Mouse (Mus musculus) right cerebral cortex, adult 2 months (tissue): ENCODE data around the gene Tdrd7.

Source experiments
- DNase-seq, 2 experiments: peaks; one replicate each; pipeline ENCODE4 v3.0.0; 2021 to 2022; ENCODE audit warnings: low spot score in 2 of 2

Tdrd7 gene

DNA sequence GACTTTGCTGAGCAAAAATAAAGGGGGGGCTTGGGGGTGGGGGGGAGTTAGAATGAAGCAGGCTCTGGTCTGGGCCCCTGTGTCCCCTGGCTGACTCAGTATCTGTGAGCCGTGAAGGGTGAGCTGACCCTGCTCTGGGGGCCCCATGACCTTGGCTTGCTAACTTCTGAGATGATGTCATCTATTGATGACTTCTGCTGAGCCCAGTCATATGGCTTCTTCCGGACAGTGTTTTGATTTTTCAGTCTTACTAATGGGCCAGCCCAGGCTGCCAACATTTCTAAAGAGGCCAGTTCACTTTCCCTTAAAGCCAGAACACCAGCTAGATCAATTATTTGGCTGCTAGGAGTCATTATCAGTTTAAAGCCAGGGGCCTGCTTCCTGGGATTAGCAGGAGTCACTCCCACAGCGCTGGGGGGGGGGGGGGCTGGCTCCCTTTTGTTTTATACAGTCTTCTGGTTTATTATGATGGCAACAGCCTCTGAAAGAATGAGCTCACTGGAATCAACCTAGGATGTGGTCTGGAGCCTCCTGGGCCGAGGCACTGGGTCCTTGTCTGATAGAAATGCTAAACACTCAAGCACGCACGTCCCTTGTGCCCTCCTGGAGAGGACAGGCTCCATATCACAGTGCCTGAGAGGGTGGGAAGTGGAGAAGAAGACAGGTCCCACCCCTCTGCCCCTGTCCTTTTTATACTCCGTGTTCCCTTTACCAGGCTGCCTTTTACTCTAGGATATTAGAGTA is 76.8 kb downstream of the Tdrd7 start:
- DNase-seq = no peak

DNA sequence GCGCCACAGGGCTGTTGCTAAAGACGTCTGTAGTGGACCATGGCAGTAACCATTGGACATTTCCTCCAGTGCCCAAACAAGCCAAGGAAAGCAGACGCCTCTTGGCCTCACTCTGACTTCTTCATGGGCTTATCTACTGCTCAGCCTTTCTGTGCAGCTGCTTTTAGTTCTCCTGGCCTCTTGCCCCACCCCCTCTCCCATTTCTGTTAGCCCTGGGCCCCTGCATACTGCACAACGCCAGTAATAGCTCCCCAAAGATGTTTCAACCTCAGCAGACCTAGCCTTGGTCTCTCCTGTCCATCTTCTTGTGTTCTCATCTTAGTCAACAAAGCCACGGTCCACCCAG is 77.3 kb downstream of the Tdrd7 start:
- DNase-seq = no peak

DNA sequence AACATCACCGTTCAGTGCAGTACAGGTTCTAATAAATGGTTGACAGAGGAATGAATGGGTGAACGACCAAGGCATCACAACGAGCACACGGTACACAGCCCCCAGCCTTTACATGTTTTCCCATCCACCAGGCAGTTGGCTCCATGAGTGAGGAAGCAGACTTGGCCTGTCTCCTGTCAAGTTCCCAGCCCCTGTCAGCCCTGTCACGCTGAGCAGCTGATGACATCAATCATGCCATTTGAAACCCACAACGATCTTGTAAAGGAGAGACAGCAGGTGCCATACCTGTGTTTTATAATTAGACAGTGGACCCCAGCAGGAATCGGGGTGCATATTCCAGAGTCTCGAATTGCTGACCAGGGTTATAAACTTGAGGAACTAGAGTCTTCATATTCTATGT is 78.2 kb downstream of the Tdrd7 start:
- no peak for DNase-seq

DNA sequence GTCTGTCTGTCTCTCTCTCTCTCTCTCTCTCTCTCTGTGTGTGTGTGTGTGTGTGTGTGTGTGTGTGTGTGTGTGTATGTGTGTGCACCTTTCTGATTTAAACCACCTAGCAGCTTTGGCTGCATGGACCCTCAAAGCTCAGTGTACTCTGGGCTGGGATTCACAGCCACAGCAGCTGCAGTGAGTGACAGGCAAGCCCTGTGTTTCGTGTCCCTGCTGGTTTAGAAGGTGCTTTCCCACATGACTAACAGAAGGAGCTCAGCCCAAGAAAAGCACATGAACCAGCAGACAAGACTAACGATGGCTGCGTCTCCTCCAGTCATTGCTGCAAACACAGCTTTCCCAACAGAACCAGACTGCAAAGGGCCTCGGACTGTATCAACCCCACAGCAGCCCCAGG is 82.8 kb downstream of the Tdrd7 start:
- no peak for DNase-seq

DNA sequence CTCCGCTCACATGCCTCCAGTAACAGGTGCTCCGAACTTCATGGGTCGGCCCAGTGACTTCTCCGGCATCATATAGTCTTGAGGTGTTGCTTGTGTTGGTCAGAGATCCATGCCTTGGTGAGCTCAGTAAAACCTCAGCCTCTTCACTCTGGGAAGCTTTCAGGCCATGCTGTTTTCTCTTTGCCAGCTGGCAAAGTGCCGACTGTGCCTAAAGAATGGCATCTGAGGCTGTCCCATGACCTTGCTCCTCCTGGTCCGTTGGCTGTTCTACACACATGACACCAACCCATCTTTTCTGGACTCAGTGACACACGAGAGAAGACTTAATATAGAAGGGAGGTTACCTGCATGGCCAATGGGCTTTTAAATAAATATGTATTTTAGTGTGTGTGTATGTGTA is 83.3 kb downstream of the Tdrd7 start:
- no peak for DNase-seq

DNA sequence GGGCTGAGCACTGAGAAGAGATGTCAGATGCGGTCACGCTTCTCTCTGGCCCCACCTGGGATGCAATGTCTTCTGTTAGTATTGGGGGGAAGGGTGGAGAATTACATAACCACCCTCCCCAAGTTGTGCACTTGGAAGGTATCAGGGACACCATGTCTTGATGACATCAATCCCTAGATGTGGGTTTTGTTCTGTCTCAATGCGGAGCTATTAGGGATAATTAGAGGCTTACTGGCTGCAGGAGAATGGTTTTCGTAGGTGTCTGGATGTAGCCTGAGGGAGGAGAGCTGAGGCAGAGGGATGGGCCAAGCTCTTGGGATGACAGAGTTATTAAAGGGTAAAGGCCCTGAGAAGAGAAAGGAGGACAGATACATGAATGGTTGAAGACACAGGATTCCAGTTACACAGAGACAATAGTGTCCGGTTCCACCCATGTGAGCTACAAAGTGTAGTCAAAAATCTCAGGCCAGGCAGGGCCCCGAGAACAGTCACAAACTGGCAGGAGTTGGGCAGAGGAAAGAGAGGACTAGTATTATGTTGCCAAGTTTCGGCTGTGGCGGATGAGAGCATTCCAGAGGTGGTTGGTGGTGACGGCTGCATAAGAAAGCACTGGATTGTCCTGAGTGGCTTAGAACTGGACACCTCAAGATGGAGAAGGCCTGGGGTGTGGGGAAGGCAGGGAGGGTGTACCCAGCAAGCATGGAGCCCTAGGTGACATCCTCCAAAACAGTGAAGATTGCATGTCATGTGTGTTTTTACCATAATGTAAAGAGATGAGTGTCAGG is 88.4 kb downstream of the Tdrd7 start:
- no peak for DNase-seq

DNA sequence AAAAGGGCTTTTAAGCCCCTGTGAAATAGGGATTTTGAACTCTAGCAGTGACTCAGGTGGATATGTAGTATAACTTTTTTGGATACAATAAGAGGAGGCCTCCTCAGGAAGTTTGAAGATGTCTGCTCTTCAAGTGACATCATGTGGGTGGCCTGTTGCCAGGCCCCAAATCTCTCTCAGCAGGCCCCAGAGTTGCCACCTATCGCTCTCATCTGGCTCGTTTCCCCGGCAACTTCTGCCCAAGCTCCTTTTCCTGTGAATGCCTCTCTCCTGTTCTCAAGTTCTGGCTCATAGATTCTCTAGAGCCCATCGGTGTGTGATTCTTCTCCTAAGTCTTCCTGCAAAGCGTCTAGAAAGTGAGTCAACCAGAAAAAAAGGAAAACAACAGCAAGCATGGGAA is 91.0 kb downstream of the Tdrd7 start:
- peak in 1 of 2 experiments; percentile 47 for DNase-seq

DNA sequence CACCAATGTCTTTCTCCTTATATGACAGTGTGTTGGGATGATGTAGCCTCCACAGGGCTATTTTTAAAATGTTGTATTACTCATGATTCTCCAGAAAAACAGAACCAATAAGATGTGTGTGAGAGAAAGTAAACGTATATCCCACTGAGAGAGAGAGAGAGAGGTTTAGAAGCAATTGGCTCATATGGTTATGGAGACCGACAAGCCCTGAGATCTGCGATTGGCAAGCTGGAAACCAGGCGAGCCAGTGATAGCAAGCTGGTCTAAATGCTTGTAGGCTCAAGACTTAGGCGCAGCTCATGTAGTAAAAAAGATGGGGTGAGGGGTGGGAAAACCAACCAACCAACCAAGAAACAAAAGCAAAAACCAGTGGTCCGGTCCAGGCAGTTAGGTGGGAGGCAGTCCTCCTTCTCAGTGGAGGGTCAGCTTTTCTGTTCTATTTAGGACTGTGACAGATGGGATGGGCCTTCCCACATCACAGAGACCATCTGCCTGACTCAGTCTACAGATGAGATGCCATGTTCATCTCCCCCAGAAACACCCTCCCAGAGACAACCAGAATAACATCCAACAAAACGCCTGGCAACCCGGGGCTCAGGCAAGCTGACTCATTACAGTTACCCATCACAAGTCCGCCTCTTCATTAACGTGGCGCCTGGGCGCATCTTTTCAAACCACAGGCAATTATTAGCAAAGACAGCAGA is 96.3 kb downstream of the Tdrd7 start:
- peak; percentile 90 to 91 for DNase-seq

DNA sequence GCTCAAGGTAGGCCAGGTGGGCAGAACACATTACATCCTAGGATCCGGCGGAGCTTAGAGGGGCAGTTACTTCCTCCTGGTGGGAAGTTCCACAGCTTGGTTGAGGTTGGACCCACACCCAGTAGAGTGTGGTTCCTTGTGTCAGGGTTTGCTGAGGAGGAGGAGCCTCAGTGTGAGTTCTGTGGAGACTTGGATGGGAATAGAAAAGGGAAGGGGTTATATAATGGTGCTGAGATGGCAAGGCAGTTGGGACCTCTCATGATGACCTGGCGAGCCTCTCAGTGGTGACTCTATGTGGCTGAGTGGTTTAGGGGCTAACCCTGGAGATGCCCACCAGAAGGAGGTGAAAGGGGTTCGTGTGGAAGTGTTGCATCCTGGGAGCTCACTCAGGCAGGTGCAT is 98.7 kb downstream of the Tdrd7 start:
- DNase-seq = no peak

DNA sequence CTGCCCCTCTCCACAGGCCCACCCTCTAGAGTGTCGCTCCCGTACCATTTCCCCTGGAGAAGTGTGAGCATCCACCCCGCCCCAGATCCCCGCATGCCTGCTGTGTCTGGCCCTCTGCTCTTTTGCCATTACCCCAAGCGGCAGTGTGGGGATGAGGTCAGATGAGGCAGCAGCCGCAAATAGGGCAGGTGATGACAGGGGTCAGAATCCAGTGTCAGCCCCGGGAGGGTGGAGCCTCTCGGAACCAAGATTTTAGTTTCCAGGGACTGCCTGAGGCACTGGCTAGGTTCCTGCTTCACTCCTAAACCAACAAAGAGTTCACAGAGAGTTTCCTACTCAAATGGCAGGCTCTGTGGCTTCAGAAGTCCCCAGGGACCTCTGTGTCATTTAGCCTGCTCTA is 99.1 kb downstream of the Tdrd7 start:
- DNase-seq = no peak

DNA sequence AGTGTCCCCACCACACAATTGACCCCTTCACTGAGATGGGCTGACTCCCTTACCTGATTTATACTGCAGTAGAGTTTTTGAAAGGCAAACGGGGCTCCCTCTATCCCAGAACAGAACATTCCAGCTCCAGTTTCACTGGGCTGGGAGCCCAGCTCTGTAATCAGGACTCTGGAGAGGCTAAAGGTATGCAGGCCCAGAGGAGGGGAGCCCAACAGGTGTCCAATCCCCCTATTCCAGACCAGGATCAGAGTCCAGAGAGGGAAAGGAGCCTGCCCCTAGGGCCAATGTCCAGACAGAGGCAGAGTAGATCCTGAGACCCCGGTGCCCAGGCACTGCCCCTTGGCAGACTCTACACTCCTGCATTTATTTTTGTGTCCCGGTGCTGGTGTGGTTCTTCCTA is 99.8 kb downstream of the Tdrd7 start:
- DNase-seq = no peak

DNA sequence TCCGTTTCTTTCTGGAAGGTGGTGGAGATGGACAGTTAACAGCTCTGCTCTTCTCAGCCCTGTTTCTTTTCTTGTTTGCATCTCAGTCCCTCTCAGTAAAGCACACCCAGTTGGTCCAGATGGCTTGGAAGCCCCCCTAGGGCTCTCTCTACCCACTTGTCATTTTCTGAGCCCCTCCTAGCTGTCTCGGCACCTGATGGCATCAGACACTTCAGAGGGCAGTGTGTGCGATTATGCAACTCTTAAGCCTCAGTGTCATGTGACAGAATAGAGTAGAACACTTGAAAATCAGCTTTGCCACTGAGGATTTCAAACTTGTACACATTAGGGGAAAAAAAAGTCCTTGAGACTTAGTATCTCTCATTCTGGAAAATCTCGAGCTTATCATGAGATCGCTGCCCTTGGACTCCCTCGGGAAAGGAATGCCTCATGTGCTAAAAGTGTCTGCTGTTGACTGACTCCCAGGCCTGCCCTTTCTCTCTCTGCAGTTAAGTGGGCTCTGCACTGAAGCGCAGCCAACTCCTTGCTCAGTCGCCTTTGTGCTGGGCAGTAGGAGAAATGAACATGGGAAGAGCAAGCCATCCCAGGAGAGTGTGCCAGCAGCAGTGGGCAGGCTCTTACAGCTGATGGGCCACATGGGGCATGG is 100.7 kb downstream of the Tdrd7 start:
- no peak for DNase-seq

DNA sequence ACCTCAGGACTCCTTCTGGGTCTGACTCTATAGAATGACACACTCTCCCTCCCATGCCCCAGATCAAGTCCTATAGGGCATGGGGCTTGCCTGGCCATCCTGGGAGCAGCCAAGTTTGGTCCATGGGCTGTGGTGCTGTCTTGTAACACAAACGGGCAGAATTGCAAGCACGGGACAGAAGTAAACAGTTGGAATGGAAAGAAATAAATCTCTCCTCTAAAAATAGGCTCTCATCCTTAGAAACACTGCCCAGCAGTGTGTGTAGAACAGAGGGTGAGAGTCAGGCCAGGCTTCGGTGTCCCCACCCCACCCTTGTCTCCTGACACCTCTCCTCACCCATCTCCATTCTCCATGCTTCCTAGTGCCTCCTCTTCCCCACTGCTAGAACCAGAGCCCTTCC is 102.9 kb downstream of the Tdrd7 start:
- DNase-seq = no peak

DNA sequence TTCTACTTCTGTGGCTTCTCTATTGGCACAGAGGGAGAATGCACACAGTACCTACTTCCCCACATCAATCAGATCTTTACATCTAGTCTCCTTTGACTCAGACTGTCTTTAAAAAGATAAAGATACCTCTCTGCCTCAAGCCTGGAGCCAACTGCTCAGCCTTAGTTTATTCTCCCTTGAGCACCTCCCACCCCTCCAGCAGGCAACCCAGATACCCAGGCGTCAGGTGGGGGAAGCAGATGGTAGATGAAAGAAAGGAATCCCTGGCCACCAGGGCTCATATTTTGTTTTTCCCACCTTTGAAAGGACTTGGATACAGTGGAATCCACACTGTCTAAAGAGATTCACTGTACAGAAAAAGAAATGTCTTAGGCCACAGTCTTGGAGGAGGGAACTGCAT is 103.4 kb downstream of the Tdrd7 start:
- peak; percentile 55 to 61 for DNase-seq

DNA sequence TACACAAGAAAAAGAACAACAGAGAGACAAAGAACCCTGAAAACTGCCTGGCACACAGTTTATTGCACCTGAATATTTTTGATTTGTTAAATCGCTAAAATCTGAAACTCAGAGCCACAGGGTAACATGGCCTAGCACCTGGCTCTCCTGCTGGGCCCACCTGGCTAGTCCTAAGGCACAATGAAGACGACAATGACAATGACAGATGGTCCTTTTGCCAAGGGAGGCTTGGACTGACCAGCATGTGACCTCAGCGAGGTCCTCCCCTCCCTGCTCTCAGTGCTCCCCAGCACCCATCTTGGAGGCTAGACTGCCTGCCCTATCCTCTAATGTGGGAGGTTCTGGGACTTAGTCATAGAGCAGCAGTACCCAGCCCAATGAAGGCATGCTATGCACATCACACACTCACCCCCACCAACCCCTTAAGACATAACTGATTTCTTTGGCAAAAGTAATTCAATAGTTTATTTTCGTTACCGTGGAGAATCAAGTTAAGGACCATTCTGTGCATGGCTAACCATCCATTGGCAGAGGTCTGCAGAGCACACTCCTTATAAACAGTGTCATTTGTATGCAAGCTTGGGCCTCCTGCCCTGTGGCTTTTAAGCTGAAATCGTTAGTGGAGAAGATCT is 104.8 kb downstream of the Tdrd7 start:
- no peak for DNase-seq

DNA sequence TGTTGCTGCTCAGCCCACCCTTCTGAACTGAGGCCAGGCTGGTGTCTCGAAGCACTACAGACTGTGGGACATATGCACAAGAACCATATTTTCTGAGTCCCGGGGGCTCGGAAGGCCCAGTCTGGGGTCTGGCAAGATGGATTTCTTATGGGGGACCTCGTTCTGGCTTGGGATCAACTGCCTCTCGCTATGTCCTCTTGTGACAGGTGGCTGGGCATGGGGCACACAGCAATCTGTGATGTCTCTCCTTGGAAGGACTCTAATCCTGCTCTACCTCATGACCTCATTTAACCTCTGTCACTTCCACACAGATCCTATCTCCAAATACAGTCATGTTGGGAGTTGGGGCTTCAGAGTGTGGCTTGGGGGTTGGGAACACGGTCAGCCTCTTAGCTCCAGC is 107.5 kb downstream of the Tdrd7 start:
- no peak for DNase-seq

DNA sequence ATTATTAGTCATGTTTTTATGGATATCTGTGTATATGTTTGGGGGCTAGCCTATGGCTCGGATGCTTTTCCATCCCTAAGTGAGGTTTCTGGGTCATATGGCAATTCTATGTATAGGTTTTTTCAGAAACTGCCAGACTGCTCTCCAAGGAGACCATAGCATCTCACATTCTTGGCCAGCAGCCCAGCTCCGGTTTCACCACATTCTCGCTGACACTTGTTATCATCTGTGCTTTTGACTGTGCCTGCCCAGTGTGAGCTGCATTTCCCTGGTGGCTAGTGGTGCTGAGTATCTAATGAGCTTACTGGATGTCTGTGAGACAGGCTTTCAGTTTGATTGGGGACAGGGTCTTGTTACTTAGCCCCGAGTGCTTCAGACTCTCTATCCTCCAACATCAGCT is 108.6 kb downstream of the Tdrd7 start:
- peak; percentile 68 to 70 for DNase-seq

DNA sequence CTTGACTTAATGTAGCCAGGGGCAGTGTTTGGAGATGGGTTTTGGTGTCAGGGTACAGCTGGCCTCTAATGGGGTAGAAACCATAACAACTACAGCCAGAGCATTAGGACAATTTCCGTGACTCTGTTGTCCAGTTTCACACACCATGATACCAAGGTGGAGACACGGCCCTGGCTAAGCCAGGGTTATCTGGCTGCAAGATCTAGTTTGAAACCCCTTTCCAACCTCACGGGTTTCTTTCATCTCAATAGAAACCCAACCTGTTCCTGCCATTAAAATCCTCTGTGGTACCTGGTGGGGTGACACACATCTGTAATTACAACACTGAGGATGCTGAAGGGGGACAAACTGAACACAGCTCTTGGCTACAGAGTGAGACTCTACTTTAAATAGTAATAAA is 110.5 kb downstream of the Tdrd7 start:
- no peak for DNase-seq

DNA sequence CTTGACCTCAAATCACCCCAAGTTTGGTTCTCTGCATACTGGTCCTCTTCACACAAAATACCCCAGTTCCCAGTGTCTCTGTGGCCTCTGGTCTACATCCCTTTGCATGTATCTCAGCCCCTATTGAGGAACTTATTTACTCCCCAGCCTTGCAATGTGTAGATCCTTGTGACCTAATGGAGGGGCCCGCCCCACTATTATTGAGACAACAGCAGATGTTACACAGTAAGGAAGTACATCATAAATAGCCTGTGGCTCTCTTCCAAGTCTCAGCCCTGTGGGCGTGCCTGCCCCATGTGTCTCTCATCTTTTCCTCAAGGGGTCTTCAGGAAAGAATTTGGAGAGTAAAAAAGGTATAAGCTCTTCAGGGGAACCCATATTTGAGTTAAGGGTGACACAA is 111.8 kb downstream of the Tdrd7 start:
- no peak for DNase-seq

DNA sequence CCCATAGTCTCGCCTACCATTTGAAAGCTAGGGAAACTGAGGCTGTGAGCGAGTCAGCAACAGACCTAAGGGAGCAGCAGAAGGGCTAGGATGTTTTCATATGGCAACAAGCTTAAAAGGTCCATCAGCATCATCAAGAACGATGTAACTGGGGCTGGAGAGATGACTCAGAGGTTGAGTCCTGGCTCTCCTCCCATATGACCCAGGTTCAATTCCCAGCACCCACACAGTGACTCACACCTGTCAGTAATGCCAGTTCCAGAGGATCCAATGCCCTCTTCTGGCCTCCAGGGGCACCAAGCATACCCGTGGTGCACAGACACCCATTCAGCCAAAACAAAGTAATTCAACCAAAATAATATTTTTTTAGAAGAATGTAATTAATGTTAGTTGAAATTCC is 115.1 kb downstream of the Tdrd7 start:
- DNase-seq = no peak

DNA sequence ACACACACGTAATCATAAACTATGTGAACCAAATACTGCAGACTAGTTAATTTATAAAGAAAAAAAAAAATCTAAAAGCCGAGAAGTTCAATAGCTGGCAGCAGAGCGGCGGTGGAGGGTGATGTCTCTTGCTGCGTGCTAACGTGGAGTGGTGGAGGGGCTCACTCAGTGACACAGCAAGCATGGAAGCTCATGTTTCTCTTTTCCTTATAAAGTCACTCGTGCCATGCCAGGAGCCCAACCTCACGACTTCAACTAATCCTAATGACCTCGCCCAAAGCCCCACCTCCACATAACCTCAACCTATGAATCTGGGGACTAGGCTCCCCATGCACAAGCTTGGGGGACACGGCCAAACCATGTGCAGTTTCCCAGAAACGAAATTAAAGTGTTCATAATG is 117.4 kb downstream of the Tdrd7 start:
- DNase-seq = no peak
